Mouse (Mus musculus) gastrocnemius, postnatal 14 days (tissue): ENCODE data around the gene Fgfr2. TPM values are rescaled to one million over a fixed set of nuclear protein-coding genes. Genes with fewer than 3 reads are reported as not detected.

Experiments used
- DNase-seq: peaks from one replicate; pipeline ENCODE4 v3.0.0; 2021; ENCODE audit warnings: mixed read lengths
- intact Hi-C: fragments of 180-260 bp; cut with DNase I; formaldehyde crosslinking; loops from one replicate; pipeline ENCODE4 v1.15.1; 2025; ENCODE audit warnings: low total_unique reads
- total RNA-seq, 2 experiments: library from RNA; stranded (reverse); gene quantifications; 2 replicates each; pipeline ENCODE4 v1.2.3; 2021

The Fgfr2 gene
- total RNA-seq, 2 experiments from 2014 or later, result 1.2 to 1.8 TPM

DNA sequence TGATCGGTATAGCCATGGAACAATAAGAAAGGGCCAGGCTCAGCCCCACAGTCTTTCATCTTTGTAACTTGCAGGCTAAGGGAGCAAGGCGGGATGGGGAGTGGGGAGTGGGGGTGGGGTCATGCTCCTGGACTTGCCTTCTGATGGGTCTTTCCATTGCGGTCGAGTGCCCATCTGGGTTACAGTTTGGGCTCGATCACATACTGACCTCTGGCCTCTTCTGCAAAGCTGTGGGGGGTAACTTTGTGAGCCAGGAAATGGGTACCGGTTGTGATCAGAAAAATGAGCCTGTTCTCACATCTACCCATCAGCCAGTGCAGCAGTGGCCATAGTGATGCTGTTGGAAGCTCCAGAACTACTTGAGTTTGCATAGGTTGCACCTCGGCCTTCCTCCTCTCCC is 2164.6 kb downstream of the Fgfr2 start:
- DNase-seq, result no peak
- intact Hi-C loops, result no loop called here

DNA sequence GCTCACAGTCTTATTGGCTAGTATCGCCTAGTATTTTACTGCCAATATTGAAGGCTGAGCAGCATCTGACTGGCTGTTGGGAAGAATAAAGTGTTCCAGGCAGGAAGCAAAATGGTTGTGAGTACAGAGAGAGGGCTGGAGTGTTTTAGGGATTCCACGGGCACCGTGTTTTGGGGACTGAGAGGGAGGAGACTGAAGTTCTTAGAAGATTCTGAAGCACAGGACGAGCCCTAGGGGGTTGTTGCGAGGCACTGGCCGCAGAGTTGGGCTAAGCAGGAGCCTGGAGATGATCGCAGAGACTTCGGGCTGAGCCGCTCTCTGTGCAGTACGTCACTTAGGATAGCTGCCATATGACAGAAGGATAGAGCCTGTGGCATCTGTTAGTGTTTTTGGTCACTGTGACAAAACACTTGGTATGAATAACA is 2169.0 kb downstream of the Fgfr2 start:
- intact Hi-C loops, result no loop called here
- no peak for DNase-seq

DNA sequence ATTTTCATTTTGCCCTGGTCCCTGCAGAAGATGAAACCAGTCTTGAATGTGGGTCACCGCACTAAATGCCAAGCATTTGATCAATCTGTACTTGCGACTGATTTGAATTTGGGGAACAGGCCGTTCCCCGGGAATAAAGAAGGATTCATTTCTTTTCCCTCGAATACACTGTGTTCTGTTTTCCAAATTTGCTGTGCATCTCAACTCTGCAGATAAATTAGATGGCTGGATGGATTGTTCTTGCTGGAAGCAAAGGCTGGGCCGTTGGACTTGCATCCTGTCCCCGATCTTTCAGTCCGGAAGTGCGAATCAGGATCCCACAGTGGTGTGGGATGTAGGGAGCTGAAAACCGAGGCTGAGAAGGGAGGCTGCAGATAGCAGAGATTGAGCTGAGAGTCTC is 2169.8 kb downstream of the Fgfr2 start:
- no peak for DNase-seq
- intact Hi-C loops, result no loop called here

DNA sequence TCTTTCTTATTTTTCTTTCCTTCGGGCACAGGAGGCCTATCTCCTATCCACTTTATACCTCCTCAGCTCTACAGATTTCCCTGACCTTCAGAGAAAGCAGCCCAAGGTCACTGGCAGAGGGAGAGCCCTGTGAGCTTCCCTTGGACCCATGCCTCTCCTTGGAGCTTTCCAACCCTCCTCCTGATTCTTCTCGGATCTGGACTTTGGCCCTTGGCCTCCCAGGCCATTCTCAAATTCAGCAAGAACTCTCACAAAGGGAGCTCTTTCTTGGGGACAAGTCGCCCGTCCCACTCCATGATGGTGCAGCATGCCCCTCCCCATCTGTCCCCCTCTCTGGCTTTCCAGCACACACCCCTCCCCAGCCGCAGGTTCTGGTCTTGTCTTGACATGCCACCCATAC is 2172.1 kb downstream of the Fgfr2 start:
- intact Hi-C loops, result no loop called here
- DNase-seq, result no peak

DNA sequence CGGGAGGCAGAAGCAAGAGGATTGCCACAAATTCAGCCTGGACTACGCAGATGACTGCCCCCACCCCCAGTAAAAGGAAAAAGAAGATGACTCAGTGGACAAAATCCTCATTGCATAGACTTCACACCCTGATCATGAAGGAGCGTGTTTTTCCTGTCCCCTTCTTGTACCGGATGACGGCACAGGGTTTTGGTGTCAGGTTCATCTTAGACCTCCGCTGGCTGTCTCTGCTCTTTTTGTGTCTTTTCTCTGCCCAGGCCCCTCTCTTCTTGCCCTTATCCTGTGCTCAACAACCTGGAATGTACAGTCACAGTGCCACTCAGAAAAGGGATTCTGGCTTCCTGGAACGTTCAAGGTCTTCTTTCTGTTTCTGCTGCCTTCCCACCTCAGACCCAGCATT is 2172.7 kb downstream of the Fgfr2 start:
- DNase-seq, result no peak
- intact Hi-C loops, result no loop called here

DNA sequence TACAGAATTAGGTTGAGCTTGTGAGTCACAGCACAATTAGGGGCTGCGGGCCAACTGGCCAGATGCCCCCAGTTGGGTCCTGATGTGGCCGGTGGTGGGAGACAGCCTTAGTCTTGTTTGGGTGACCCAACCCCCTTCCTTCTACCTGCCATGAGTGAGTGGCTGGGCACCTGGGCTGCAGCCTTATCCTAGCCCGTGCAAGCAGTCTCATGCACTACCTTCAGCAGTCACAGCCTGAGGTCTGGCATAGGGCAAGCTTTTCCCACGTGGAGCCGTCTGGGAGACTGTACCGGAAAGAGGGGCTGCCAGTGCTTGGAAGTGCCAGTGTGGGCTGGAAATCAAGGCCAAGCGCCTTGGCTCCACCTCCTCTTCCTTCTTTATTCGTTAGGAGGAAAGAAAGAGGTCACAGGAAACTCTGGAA is 2173.8 kb downstream of the Fgfr2 start:
- DNase-seq, result peak; percentile 59
- intact Hi-C loops, result no loop called here

DNA sequence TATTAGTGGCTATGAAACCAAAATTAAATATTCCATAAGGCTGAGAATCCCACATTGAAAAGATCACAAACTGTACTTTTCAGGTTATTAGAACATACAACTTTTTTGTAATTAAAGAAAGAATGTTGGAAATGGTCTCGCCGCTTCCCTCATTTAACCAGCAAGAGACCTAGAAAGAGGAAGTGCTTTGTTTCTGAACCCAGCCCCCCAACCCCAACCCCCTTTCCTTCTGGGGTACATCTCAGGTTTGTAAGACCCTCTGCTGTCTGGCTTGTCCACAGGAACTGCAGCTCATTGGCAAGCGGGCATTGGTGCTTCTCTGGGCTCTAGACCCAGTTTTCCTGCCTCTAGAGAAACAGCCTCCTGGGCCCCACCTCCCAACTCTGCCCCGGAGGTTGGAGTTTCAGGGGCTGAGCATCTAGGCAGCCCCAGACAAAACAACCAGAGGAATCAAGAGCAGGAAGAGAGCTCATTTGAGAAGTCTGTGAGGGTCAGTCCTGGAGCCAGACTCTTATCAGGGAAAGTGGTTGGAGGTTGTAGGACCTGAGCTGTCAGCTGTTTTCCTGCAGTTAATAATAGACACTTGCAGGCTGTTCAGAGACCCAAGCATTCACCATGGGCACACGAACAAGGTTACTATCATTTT is 2174.5 kb downstream of the Fgfr2 start:
- intact Hi-C loops, result no loop called here
- no peak for DNase-seq

DNA sequence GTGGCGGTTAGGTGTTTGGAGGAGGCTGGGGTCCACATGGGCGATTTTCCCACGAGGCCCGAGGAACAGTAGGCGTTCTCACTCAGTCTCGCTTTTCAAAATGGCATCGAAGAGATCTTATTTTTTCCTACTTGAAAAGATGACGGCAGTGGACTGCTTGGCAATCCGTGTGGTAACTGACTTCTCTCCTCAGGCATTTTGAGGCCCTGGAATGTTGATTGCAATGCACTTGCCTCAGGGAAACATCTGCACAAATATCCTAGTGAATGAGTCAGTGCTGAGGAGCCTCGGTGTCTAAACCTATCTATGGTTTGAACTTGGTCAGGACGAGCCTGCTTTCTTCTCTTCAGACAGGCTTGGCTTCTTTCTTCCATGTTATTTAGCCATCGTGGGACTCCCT is 2176.8 kb downstream of the Fgfr2 start:
- intact Hi-C loops, result no loop called here
- DNase-seq, result no peak

DNA sequence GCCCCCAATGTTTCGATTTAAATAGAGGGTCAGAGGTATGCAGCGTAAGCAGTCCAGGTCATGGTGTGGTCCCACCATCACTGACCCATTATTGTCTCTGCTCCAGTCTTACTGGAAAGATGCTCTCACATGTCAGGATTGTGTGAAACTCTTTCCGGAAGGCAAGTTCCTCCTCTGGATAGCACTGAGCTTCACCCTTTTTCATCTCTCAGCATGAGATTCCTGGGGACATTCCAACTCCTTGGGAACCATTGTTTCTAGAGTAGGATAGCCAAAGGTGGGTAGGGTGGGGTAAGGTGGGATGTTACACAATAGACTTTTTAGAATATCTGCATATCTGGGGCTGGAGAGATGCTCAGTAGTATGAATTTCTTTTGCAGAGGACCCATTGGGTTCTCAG is 2177.4 kb downstream of the Fgfr2 start:
- intact Hi-C loops, result no loop called here
- no peak for DNase-seq

DNA sequence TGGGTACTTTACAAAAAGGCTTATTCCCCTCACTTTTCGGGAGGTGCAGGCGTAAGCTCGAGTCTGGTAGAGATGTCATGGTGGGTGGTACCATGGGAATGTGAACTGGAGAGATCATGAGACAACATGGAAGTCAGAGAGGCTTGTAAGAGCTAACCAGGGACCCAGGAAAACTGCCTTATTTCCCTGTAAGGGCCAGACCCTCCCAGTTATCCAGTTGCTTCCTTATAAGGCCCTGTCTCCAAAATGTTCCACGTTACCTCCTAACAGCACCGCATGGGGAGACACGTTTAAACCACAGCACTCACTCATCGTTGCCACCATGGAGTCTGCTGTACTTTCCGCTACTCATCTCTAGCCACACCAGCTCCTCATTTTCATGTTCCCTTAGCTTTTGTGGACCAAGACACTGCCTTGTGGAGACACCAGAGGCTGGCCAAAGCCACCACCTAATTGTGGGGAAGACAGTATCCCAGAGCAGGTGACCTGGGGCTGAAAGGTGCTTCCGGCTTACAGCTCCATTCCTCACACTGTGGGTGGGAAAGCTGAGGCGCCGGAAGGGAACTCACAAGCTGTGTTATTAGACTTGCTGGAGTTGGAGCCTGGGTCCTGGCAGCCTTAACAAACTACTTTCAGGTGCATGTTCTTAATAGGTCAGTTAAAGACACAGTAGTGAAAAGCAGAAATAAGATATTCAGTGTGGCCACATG is 2178.2 kb downstream of the Fgfr2 start:
- intact Hi-C loops, result no loop called here

DNA sequence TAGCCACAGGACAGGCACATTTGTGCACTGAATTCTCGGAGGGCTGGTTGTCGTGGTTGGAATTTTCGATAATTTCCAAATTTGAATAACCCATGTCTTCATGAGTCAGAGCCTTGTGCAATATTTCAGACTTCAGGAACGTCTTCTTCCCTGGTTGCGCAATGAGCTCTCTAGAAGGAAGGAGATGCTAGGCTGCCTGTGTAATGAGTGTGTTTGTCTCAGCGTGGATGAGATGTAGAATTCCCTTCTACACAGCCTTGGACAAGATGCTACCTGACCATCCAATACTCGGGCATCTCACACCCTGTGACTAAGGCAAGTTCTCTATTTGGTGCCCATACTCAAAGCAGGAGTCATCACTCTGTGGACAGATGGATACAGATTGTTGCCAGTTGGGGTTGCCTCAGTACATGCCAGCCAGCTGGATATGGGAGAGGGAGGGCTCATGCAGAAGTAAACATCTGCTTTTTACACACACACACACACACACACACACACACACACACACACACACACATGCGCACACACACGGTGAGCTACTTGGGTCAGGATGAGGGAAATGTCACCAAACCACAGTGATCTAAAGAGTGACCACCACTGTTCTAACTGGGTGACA is 2179.8 kb downstream of the Fgfr2 start:
- intact Hi-C loops, result no loop called here
- no peak for DNase-seq

More for the DNA sequence above, 2178.2 kb downstream of the Fgfr2 start:
- no peak for DNase-seq

DNA sequence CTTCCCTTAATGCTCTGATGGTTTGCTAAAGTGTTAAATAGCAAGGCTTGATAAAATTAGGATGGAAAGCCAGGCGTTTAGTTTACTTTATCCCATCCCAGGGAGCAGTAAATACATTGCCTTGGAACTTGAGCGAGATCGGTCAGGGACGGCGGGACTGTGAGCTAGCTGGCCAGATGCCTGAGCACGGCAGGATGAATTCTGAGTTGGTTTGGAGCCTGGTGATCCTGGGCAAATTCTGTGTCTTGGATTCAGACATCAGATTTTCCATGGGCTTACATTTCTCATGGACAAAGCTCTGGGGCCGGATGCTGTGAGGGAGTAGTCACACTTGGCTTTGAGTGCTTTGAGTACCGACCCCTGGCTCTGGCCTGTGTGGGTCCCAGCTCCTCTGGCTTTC is 2182.4 kb downstream of the Fgfr2 start:
- intact Hi-C loops, result no loop called here
- DNase-seq, result peak; percentile 37

DNA sequence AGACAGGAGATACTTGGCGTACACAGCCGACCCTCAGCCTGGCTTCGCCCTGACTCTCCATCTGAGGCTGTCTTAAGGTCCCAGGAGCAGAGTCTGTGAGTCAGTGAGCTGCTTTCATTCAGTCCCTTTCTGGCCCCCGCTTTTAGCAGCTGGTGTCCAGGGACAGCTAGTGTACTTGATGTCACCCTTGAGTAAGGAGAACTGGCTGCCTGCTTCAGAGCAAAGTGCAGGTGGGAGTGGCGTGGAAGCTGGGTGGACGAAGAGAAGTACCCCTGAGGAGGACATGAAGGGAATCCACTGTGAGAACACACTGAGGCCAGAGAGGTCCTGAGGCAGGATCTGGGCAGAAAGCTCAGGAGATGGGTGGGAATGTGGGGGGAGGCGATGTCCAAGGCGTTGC is 2184.3 kb downstream of the Fgfr2 start:
- no peak for DNase-seq
- intact Hi-C loops, result loop anchor here (5.0 kb wide), 1 partner anchor 33 kb away; no protein-coding TSS in a partner anchor

DNA sequence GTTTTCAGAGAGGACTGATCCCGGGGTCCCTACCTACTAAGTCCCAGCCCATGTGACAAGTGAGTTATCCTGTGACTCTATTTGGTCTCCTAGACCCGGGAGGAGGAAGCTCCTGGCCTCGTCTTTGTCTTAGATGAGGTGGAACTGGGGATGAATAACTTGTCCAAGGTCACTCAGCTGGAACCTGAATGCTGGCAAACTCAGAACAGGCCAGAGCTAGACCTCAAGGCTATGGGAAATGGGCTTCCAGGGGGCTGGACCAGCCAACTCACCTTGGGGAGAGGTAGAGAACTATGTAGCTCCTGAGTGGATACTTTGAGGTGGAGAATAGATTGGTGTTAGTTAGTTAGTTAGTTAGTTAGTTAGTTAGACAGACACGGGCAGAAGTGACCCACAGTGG is 2185.1 kb downstream of the Fgfr2 start:
- intact Hi-C loops, result loop anchor here (5.0 kb wide), 1 partner anchor 34 kb away; no protein-coding TSS in a partner anchor
- DNase-seq, result no peak

DNA sequence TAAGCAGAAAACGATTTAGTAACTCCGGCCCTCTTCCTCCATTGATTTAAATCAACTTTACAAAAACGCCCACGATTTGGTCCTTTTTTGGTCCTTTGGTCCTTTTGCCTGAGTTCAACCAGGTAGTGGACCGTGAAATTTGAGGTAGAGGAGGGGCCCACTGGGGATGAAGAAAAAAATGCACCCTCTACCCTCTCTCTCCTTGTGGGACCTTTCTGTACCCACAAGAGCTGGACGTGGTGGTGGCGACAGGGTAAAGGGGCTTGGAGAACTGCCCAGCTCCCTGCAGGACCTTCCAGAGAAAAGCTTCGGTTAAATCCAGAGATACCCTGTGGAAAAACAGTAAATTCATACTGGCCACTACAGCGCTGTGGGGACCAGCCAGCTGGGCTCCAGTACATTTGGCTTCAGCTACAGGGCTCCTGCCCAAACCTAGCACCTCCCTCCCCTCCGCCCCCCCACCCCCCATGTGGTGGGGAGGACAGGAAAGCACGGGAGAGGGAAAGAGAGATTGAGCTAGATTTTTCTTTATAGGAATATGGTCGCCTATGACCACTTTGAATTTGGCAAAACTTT is 2185.8 kb downstream of the Fgfr2 start:
- DNase-seq, result peak; percentile 46
- intact Hi-C loops, result loop anchor here (5.0 kb wide), 1 partner anchor 35 kb away; no protein-coding TSS in a partner anchor

DNA sequence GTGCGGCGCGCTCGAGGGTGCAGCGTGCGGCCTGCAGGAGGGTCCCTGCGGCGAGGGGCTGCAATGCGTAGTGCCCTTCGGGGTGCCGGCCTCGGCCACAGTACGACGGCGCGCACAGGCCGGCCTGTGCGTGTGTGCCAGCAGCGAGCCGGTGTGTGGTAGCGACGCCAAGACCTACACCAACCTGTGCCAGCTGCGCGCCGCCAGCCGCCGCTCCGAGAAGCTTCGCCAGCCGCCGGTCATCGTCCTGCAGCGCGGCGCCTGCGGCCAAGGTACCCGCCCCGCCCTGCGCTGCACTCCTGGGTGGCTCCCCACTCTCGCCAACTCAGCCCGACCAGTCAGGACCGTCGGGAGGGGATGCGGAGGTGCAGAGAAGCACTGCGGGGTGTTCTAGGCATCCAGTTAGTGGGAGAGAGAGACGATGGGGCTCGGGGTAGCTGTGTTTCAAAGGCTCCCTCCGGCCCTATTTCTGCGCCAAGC is 2186.6 kb downstream of the Fgfr2 start:
- intact Hi-C loops, result loop anchor here (5.0 kb wide), 1 partner anchor 36 kb away; no protein-coding TSS in a partner anchor
- peak; percentile 65 for DNase-seq

DNA sequence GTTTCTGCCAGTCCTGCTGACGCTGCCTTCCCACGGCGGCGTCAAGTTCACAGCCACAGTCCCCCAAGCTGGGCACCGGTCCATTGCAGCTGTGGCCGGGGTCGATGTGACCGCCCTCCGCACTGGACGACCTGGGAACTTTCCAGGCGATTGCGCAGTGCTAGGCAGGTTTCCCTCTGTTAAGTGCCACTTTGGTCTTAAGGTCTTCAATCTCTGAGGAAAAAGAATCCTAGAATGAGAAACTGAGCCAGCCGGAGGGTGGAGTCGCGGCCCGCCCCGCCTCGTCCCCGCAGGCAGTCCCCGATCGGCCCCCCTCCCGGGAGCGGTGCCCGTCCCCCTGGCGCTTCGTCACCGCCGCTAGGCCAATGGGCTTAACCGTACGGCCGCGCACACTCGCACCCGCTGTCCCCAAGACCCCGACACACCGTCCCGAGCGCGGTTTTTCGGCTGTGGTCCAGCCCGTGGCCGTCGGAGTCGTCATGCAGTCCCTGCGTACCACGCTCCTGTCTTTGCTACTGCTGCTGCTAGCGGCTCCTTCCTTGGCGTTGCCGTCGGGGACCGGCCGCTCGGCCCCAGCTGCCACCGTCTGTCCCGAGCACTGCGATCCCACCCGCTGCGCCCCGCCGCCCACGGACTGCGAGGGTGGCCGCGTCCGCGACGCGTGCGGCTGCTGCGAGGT is 2187.2 kb downstream of the Fgfr2 start, which contains the start of gene Htra1:
Gene Htra1, plus strand, starts transcription at position 319 of the 679 bp plus-strand sequence.
- peak; percentile 88 for DNase-seq
- intact Hi-C loops, result loop anchor here (5.0 kb wide), 1 partner anchor 36 kb away; no protein-coding TSS in a partner anchor

DNA sequence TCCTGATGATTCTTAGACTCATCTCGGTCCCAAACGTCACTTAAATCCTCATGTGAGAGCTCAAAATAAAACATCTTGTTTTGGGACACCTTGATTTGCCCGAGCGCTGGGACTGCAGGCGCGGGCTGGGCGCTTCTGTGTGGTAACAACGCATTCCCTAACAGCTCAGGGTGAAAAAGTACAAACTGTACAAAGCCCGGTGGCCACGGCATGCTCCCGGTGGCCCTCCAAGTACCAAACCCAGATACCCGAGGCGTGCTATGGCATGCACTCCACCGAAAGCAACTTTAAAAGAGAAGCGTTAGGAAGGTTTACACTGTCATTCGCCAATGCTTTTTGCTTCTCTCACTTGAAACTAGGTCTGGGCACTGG is 2187.7 kb downstream of the Fgfr2 start:
- intact Hi-C loops, result loop anchor here (5.0 kb wide), 1 partner anchor 37 kb away; no protein-coding TSS in a partner anchor

DNA sequence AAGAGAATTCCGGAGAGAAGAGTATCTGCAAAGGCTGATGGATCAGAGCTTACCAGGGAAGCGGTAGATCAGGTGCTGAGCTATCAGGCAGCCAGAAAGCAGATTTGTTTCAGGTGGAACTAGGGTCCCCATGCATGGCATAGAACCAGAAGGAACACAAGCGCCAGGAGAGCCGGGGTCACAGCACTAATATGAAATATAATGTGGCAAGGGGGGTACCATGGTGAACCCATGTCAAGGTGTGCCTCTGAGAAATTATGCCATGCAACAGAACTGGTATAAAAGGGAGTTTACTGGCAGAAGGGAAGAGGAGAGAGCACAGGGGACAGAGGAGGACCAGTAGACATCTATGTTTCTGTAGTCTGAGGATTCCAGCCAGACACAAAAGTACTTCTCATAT is 2188.5 kb downstream of the Fgfr2 start:
- DNase-seq, result no peak
- intact Hi-C loops, result loop anchor here (5.0 kb wide), 1 partner anchor 38 kb away; no protein-coding TSS in a partner anchor

More for the DNA sequence above, 2187.7 kb downstream of the Fgfr2 start:
- DNase-seq, result no peak
